Mouse (Mus musculus): ENCODE data around the gene Dnlz. TPM values are rescaled to one million over a fixed set of nuclear protein-coding genes. Genes with fewer than 3 reads are reported as not detected.

Dnlz gene
- total RNA-seq, 1 experiment from 2014 or later = 3.4 TPM

- peak; percentile 68 for ATAC-seq (replicated peaks; ENCODE audit: insufficient number of reproducible peaks, low FRiP score, low TSS enrichment, poor library complexity, severe bottlenecking)
These were observed 26.3 kb downstream of the Dnlz start for GRCm38 (mm10) chr2:26325386-26326181.

- ATAC-seq (replicated peaks; ENCODE audit: insufficient number of reproducible peaks, low FRiP score, low TSS enrichment, poor library complexity, severe bottlenecking) = no peak
These were observed 27.0 kb downstream of the Dnlz start for GRCm38 (mm10) chr2:26324917-26325316.

- ATAC-seq (replicated peaks; ENCODE audit: insufficient number of reproducible peaks, low FRiP score, low TSS enrichment, poor library complexity, severe bottlenecking) = no peak
These were observed 28.2 kb downstream of the Dnlz start for GRCm38 (mm10) chr2:26323589-26324325.

DNA sequence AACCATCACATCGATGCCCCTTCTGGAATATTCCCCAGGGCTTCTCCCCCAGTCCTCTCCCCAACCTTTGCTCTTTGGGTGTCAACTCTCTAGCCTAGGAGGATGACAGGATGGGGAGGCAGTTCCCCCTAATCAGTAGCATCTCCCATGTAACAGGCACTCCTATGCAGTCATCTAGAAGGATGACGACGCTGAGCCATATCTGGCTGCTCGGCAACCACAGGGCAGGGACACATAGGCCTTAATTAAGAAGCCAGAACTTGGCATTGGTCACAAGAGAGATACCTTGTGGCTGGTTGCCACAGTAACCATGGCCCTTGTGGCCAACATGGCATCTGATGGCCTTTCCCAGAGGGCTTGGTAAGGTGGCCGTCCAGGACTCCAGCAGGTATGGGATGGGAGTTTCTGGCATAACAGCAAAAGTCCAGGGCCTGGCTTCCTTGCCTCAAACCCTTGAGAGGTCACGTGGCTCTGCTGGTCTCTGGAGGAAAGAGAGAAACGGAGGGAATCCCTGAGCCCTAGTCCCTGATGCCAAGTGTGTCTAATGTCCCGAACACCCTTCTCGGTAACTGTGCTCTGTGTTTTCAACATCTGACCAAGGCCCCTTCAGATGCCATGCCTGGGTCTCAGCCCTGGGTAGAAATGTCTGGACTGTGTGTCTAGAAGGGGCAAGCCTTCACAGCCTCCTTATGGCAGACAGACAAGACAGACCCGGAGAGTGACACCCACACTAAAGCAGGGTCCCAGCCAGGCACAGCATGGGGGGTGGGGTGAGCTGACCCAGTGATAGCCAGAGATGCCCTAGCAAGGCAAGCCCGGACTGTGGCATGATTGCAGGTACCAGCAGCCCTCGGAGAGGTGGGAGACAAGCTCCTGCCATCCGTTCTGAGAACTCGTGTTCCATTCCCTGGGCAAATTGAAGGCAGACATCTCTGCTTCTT, 31.4 kb downstream of the Dnlz start:
- no peak for ATAC-seq (replicated peaks; ENCODE audit: insufficient number of reproducible peaks, low FRiP score, low TSS enrichment, poor library complexity, severe bottlenecking)

GRCm38 (mm10) chr2:26319519-26320244, 32.2 kb downstream of the Dnlz start:
- ATAC-seq (replicated peaks; ENCODE audit: insufficient number of reproducible peaks, low FRiP score, low TSS enrichment, poor library complexity, severe bottlenecking) = no peak

GRCm38 (mm10) chr2:26319109-26319508, 32.8 kb downstream of the Dnlz start:
- no peak for ATAC-seq (replicated peaks; ENCODE audit: insufficient number of reproducible peaks, low FRiP score, low TSS enrichment, poor library complexity, severe bottlenecking)

DNA sequence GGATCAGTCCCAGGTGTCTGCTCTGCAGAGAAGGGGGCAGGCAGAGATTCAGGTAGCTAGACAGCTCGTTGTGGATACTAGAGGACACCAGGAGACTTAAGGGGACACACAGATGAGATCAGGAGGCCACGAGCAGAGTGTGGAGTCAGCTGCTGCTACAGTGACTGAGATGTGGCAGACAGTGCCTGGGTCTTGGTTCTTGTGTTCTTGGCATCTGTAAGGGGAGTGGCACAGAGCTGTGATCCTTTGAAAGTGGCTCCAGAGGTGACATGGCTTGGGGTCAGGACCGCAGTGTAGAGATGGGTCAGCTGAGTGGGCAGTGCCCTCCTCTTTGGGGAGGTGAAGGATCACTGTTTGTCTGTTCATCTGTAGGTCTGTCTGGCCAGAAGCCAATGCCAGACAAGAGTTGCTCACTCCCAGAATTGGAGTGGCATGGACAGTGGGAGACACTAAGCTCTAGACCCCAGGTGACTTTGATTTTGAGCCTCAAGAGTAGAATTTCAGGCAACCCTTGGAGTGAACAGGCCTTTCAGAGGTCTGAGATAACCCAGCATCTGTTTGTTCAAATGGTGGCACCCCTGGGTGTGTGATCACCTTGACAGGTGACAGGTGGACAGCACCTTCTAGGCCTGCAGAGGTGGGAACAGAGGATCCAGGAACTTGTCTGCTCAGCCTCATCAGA, 33.8 kb downstream of the Dnlz start:
- no peak for ATAC-seq (replicated peaks; ENCODE audit: insufficient number of reproducible peaks, low FRiP score, low TSS enrichment, poor library complexity, severe bottlenecking)

DNA sequence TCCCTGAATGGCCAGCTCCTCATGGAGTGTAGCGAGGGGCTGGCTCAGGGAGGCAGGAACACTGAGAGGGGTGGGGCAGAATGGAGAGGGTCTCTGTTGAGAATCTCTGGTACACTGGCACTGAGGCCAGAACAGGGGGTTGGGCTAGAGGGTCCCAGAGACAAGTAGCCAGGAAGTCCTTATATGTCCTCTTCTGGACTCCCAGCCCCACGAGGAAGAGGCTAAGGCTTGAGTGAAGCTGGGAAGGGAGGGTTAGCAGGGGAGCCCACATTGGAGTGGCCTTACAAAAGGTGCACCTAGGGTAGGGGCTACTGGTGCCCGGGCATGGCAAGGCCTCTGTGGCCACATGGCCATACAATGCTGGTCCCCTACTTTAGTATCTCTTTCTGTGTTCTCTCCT, 34.5 kb downstream of the Dnlz start:
- no peak for ATAC-seq (replicated peaks; ENCODE audit: insufficient number of reproducible peaks, low FRiP score, low TSS enrichment, poor library complexity, severe bottlenecking)

DNA sequence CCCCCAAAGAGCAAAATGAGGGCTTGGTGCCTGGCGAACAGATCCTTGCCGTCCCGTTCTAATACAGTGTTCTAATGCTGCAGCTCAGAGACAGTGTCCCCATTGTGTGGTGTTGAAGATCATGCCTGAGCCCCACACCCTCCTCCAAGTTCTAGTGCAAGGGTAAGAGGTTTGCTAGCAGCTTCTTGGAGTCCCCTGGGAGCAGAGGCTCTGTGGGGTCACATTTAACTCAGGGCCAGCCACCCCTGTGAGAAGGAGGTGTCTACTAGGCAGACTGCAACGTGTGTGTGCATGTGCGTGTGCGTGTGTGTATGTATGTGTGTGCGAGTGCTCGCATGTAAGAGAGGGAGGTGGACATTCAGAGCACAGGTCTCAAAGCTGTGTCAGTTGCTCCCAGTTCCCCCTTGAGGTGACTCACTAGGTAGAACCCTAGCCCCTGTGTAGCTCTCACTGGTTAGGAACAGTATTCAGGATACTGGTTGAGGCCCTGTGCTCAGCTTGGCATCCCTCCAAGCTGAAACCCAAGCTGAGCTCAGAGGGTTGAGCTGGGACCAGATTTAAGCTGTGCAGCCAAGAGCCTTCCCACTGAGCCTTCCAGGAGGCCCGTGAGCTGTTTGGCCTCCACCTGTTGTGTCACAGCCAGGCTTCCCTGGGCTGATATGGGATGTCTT, 35.2 kb downstream of the Dnlz start:
- ATAC-seq (replicated peaks; ENCODE audit: insufficient number of reproducible peaks, low FRiP score, low TSS enrichment, poor library complexity, severe bottlenecking) = no peak

DNA sequence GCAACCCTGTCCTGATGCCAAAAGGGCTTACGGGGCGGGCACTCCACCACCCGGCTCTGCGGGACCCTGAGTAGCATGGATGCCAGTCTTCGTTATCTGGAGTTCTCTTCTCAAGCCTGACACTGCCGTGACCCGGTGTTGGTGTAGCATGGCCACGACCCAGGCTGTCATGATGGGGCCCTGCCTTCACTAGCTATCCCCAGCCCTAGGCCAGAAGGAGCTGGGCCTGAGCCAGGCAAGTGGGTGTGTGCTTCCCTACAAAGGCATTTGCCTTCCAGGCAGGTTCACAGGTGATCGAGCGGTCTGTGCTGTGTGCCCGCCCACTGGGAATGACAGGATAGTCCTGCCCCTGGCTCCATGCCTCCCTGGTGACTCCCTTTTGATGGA, 36.0 kb downstream of the Dnlz start:
- no peak for ATAC-seq (replicated peaks; ENCODE audit: insufficient number of reproducible peaks, low FRiP score, low TSS enrichment, poor library complexity, severe bottlenecking)

DNA sequence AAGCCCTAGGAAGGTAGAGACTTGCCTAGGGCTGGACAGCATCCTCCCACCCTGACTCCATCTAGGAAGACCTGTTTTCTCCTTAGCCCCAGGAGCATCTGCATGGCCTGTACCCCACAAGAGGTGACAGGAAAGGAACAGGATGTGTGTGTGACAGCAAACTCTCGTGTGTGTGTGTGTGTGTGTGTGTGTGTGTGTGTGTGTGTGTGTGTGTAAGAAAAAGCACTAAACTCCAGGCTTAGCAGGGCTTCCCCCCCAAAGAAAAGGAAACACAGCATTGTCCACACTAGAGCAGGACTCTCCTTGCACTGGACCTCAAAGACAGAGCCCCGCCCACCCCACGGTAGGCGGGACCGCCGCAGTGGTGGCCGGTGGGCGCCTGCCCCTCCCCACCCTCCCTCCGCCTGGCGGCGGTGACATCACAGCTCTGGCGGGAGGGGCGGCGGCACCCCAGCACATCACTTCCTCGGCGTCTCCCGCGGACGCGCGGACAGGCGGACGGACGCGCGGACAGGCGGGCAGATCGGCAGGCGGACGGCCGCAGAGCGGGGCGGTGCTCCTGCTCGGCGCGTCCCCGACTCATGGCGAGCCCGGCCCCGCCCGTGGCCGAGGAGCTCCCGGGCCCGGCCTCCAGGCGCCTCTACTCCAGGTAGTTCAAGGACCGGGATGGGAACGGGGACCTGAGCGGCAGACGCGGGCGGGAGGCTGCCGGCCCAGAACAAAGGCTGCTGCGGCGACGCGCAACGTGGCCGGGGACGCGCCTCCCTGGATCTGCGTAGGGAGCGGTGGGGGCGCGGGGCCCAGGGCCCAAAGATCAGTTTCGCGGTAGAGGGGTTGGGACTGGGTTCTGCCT, 36.6 kb downstream of the Dnlz start, which contains the start of gene Gpsm1:
TSS of gene Gpsm1 (plus strand) at position 444 of the 853 bp plus-strand sequence.
- peak; percentile 41 for ATAC-seq (replicated peaks; ENCODE audit: insufficient number of reproducible peaks, low FRiP score, low TSS enrichment, poor library complexity, severe bottlenecking)

GRCm38 (mm10) chr2:26314281-26315071, 37.4 kb downstream of the Dnlz start:
- no peak for ATAC-seq (replicated peaks; ENCODE audit: insufficient number of reproducible peaks, low FRiP score, low TSS enrichment, poor library complexity, severe bottlenecking)

GRCm38 (mm10) chr2:26313394-26313793, 38.5 kb downstream of the Dnlz start:
- ATAC-seq (replicated peaks; ENCODE audit: insufficient number of reproducible peaks, low FRiP score, low TSS enrichment, poor library complexity, severe bottlenecking) = no peak

GRCm38 (mm10) chr2:26312812-26313211, 39.1 kb downstream of the Dnlz start:
- no peak for ATAC-seq (replicated peaks; ENCODE audit: insufficient number of reproducible peaks, low FRiP score, low TSS enrichment, poor library complexity, severe bottlenecking)

- no peak for ATAC-seq (replicated peaks; ENCODE audit: insufficient number of reproducible peaks, low FRiP score, low TSS enrichment, poor library complexity, severe bottlenecking)
These were observed 40.0 kb downstream of the Dnlz start for GRCm38 (mm10) chr2:26311936-26312335.

DNA sequence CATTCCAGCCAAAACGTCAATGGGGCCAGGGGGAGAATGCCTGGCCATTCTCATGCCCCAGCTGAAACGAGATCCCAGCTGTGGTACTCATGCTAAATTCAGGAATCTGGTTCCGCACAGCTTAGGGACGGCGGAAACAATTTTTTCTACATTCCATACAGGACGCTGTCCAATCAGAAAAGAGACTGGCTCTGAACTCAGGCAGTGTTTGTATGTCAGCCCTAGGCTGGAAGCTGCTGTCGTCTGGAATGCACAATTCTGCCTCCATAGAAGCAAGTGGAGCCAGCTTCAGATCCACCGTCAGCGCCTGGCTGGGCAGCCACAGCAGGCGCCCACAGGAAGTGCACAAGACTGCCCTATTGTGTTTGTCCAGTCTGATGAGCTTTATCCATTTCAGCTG, 42.2 kb downstream of the Dnlz start:
- ATAC-seq (replicated peaks; ENCODE audit: insufficient number of reproducible peaks, low FRiP score, low TSS enrichment, poor library complexity, severe bottlenecking) = no peak
